Mouse (Mus musculus): ENCODE results near the gene Ppig. TPM values are rescaled to one million over a fixed set of nuclear protein-coding genes. Genes with fewer than 3 reads are reported as not detected.
"Not testable (repeated sequence)": the region's sequence is repeated elsewhere in the genome, so short reads cannot be mapped to it uniquely, and the experiment has no call there.

Gene Ppig
- 10 to 100 TPM; 37.2 to 38.7 TPM for total RNA-seq (2021)

GRCm38 (mm10) chr2:69722273-69722649 is at the start of gene Ppig:
Gene Ppig (plus strand): TSS chr2:69722545.
- intact Hi-C loops (cut with DNase I) = loop anchor here (5.0 kb wide), 1 partner anchor 75 kb away; the partner anchor contains the start of gene Bbs5
- no peak for DNase-seq (ENCODE audit: low spot score)

GRCm38 (mm10) chr2:69673723-69674122 is 48.6 kb upstream of the Ppig start:
- intact Hi-C loops (cut with DNase I) = no loop called here
- DNase-seq (ENCODE audit: low spot score) = no peak

- no peak for DNase-seq (ENCODE audit: low spot score)
- intact Hi-C loops (cut with DNase I) = no loop called here
Observed at GRCm38 (mm10) chr2:69675266-69675665, 47.1 kb upstream of the Ppig start.

- no peak for DNase-seq (ENCODE audit: low spot score)
Observed at GRCm38 (mm10) chr2:69676713-69677112, 45.6 kb upstream of the Ppig start.

GRCm38 (mm10) chr2:69677215-69677614 is 45.1 kb upstream of the Ppig start:
- intact Hi-C loops (cut with DNase I); DNase-seq (ENCODE audit: low spot score): not testable (repeated sequence)

More at GRCm38 (mm10) chr2:69676713-69677112, 45.6 kb upstream of the Ppig start:
- intact Hi-C loops (cut with DNase I) = no loop called here

GRCm38 (mm10) chr2:69679990-69680389 is 42.4 kb upstream of the Ppig start:
- no peak for DNase-seq (ENCODE audit: low spot score)
- intact Hi-C loops (cut with DNase I) = no loop called here

- no peak for DNase-seq (ENCODE audit: low spot score)
- intact Hi-C loops (cut with DNase I) = no loop called here
Observed at GRCm38 (mm10) chr2:69681931-69682330, 40.4 kb upstream of the Ppig start.

- intact Hi-C loops (cut with DNase I) = no loop called here
Observed at GRCm38 (mm10) chr2:69683036-69683805, 39.1 kb upstream of the Ppig start.

GRCm38 (mm10) chr2:69684488-69684887 is 37.9 kb upstream of the Ppig start:
- intact Hi-C loops (cut with DNase I) = no loop called here
- DNase-seq (ENCODE audit: low spot score) = no peak

More at GRCm38 (mm10) chr2:69683036-69683805, 39.1 kb upstream of the Ppig start:
- no peak for DNase-seq (ENCODE audit: low spot score)

GRCm38 (mm10) chr2:69690214-69690613 is 32.1 kb upstream of the Ppig start:
- DNase-seq (ENCODE audit: low spot score) = no peak
- intact Hi-C loops (cut with DNase I) = no loop called here

- DNase-seq (ENCODE audit: low spot score) = no peak
- intact Hi-C loops (cut with DNase I) = no loop called here
Observed at GRCm38 (mm10) chr2:69690843-69691242, 31.5 kb upstream of the Ppig start.

- intact Hi-C loops (cut with DNase I) = no loop called here
- DNase-seq (ENCODE audit: low spot score) = no peak
Observed at GRCm38 (mm10) chr2:69693501-69693900, 28.8 kb upstream of the Ppig start.

GRCm38 (mm10) chr2:69700446-69700845 is 21.9 kb upstream of the Ppig start:
- DNase-seq (ENCODE audit: low spot score) = no peak
- intact Hi-C loops (cut with DNase I) = no loop called here

GRCm38 (mm10) chr2:69712171-69712570 is 10.2 kb upstream of the Ppig start:
- intact Hi-C loops (cut with DNase I) = loop anchor here (5.0 kb wide), 1 partner anchor 80 kb away; no protein-coding TSS in a partner anchor

GRCm38 (mm10) chr2:69712981-69713625 is 9.2 kb upstream of the Ppig start, which contains the start of gene Fastkd1:
Gene Fastkd1 (minus strand): TSS chr2:69713516.
- DNase-seq (ENCODE audit: low spot score) = peak; percentile 77
- intact Hi-C loops (cut with DNase I) = loop anchor here (5.0 kb wide), 1 partner anchor 79 kb away; no protein-coding TSS in a partner anchor

More at GRCm38 (mm10) chr2:69712171-69712570, 10.2 kb upstream of the Ppig start:
- DNase-seq (ENCODE audit: low spot score) = no peak

GRCm38 (mm10) chr2:69713626-69714014 is 8.7 kb upstream of the Ppig start:
- DNase-seq (ENCODE audit: low spot score) = no peak
- intact Hi-C loops (cut with DNase I) = loop anchor here (5.0 kb wide), 1 partner anchor 79 kb away; no protein-coding TSS in a partner anchor

GRCm38 (mm10) chr2:69714126-69714525 is 8.2 kb upstream of the Ppig start:
- no peak for DNase-seq (ENCODE audit: low spot score)
- intact Hi-C loops (cut with DNase I) = loop anchor here (5.0 kb wide), 1 partner anchor 78 kb away; no protein-coding TSS in a partner anchor

GRCm38 (mm10) chr2:69716483-69716882 is 5.9 kb upstream of the Ppig start:
- no peak for DNase-seq (ENCODE audit: low spot score)
- intact Hi-C loops (cut with DNase I) = no loop called here

- intact Hi-C loops (cut with DNase I) = no loop called here
Observed at GRCm38 (mm10) chr2:69719121-69719520, 3.2 kb upstream of the Ppig start.

GRCm38 (mm10) chr2:69722650-69723518 is 539 bp downstream of the Ppig start:
- intact Hi-C loops (cut with DNase I) = loop anchor here (5.0 kb wide), 1 partner anchor 76 kb away; the partner anchor contains the start of gene Bbs5
- peak; percentile 80 for DNase-seq (ENCODE audit: low spot score)

More at GRCm38 (mm10) chr2:69719121-69719520, 3.2 kb upstream of the Ppig start:
- DNase-seq (ENCODE audit: low spot score) = no peak
